Mouse (Mus musculus) CD4-positive naive resting alpha-beta T cell, adult 76 days (primary cell): ENCODE results near the gene Rad9b. TPM values are rescaled to one million over a fixed set of nuclear protein-coding genes. Genes with fewer than 3 reads are reported as not detected.

ENCODE experiments used
- total RNA-seq: library from RNA; stranded (reverse); gene quantifications from one replicate; pipeline ENCODE4 v1.2.4, GENCODE M21; 2023

Rad9b gene
- 6.0 TPM for total RNA-seq

DNA sequence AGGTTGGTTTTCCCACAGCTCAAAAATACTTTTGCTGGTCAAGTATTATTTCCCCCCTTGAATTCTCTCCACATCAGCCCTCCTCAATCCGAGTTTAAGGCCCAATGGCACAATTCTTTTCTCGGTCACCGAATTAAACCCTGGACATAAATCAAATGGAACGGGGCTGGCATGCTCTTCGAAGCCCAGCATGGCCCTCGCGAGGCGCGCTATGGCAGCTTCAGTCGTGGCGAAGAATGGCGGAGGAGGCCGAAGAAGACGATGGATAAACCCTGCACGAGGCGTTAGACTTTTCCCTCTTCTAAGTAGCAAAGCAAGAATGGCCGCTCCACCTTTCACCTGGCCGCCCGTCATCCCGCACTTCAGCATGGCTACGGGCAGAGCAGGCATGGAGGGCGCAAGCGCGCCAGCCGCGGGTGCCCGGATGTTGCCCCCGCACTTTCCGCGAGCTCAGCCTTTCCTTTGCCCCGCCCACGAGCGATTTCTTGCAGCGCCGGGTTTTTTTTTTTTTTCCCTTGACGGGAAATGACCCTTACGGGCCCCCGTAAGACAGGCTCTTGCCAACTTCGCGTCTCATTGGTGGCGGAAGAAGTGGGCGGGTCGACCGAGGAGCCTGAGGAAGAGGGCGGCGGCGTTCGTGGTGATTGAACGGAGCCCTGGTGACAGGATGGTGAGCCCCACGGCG is at the start of gene Rad9b, which contains the start of gene Vps29:
Gene Rad9b (minus strand): TSS at position 427 of the 685 bp plus-strand sequence.
Gene Vps29 (plus strand): TSS at position 563 of the 685 bp plus-strand sequence.

DNA sequence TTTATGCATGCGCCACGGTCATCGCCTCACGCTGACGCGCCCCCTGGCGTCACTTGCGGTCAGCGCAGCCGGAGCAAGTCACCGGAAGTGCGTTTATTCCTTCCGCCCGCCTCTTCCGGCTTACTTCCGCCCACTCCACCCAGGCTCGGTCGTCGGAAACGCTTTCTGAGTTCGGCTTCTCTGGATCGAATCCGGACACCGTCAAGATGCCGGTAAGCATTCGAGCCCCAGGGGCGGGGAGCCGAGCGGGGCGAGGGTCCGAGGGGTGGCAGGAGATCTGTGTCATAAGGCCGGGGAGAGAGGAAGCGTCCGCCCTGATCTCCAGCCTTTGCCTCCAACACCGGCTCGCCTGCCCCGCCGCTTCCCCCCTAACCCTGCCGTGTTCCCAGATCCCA is 37.8 kb upstream of the Rad9b start, which contains the start of gene Arpc3:
Gene Arpc3 (plus strand): TSS at position 93 of the 395 bp plus-strand sequence.

DNA sequence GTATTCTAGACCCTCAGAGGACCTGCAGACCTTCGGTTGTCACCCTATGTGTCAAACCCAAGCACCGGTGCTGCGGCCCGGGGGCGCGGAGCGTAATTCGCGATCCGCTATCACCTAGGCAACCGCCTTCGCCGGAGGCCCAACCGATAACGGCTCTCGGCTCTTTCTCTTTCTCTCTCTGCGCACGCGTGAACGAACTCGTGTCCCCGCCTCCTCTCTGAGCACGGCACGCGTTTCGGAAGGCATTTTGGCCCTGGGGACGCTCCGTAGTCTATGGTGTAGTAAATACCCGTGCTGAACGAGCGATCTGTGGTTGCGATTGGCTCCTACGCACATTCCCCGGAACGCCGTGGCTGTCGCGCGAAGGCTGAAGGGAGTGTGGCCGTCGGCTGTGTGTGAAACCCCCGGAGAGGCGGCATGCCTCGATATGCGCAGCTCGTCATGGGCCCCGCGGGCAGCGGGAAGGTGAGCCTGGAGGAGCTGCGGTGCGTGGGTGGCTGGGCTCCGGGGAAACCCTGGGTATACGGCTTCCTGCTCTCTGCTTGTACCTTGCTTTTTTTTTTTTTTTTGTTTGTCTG is 18.2 kb upstream of the Rad9b start, which contains the start of gene Fam216a:
Gene Fam216a (minus strand): TSS at position 173 of the 578 bp plus-strand sequence.

DNA sequence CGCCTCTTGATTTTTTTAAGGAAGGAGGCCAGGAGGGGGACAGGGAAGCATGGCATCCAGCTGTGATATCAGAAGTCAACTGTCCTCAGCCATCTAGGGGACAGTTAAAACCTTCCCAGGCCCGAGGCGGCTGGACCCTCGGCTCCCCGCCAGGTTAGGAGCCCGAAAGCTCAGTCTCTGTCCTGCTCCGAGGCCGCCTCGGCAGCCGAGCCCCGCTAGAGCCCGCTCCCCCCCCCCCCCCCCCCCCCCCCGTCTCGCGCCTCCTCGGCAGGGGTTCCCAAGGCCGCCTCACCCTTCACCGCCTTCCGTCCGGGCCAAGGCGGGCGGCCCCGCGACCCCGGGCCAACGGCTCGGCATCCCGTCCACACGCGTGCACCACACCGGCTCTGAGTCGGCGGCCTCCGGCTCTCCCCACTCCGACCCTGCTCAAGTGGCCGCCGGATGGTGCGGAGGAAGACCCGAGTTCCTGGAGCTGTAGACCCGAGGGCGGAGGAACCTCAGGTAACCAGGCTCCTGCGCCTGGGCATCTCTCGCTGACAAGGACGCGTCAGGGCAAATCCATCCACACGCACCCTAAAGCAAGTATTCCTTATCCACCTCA is 17.7 kb upstream of the Rad9b start, which contains the start of gene Gpn3:
Gene Gpn3 (plus strand): TSS at position 286 of the 601 bp plus-strand sequence.

DNA sequence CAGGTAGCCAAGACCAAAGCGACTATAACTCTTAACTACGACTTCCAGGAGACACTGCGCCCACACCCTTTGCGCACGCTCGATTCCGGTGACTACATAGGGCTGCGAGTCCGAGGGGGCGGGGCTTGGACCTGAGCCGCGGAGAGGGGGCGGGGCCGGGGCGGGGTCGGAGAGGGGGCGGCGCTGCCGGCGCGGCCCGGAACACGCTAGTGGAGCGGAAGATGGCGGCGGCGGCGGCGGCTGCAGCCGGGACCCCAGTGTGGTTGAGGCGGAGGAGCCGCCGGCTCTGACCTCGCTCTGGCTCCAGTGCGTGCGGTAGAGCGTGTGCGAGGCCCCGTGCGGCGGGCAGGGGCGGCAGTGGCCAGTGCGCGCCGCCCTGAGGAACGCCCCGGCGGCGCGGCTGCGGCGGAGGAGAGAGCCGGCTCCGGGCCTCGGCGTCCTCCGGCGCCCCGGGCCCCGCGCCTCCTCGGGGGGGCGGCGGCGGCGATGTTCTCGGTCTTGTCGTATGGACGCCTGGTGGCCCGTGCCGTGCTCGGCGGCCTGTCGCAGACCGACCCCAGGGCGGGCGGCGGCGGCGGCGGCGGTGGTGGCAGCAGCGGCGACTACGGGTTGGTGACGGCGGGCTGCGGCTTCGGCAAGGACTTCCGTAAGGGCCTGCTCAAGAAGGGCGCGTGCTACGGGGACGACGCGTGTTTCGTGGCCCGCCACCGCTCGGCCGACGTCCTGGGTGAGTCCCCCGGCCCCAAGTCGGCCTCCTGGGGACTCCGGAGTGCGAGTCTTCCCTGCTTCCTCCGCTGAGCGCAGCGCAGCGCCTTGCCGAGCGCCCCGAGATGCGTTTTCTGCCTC is 69.6 kb downstream of the Rad9b start, which contains the start of gene Pptc7:
Gene Pptc7 (plus strand): TSS at position 183 of the 846 bp plus-strand sequence.

Other genes starting within 250 kb of the Rad9b start
- gene Ccdc63, start 213.4 kb downstream of the Rad9b start, total RNA-seq, result not detected
- 294 TPM for gene Ppp1cc, start 196.0 kb downstream of the Rad9b start, total RNA-seq
- 95.6 TPM for gene Hvcn1, start 147.4 kb downstream of the Rad9b start, total RNA-seq
- 3.5 TPM for gene Tctn1, start 89.8 kb downstream of the Rad9b start, total RNA-seq
- gene Pptc7, start 69.9 kb downstream of the Rad9b start, total RNA-seq, result 29.4 TPM
- 46.7 TPM for gene Vps29, start 136 bp upstream of the Rad9b start, total RNA-seq
- 81.0 TPM for gene Gpn3, start 17.6 kb upstream of the Rad9b start, total RNA-seq
- gene Fam216a, start 18.1 kb upstream of the Rad9b start, total RNA-seq, result 7.4 TPM
- 298 TPM for gene Arpc3, start 37.6 kb upstream of the Rad9b start, total RNA-seq
- gene Anapc7, start 67.5 kb upstream of the Rad9b start, total RNA-seq, result 49.6 TPM
- gene Atp2a2, start 148.0 kb upstream of the Rad9b start, total RNA-seq, result 76.1 TPM